Mouse (Mus musculus): ENCODE measurements around the gene S1pr4. TPM values are rescaled to one million over a fixed set of nuclear protein-coding genes. Genes with fewer than 3 reads are reported as not detected.

Gene S1pr4
- total RNA-seq, 2 experiments from 2014 or later, result 2.0 to 2.7 TPM

- DNase-seq (ENCODE audit: low spot score in 2 of 2), result no peak
These were observed 5.5 kb downstream of the S1pr4 start for GRCm38 (mm10) chr10:81494260-81495041.

- DNase-seq (ENCODE audit: low spot score in 2 of 2), result no peak
These were observed 6.2 kb downstream of the S1pr4 start for GRCm38 (mm10) chr10:81493601-81494220.

GRCm38 (mm10) chr10:81492606-81493240, 7.2 kb downstream of the S1pr4 start:
- no peak for DNase-seq (ENCODE audit: low spot score in 2 of 2)

- no peak for DNase-seq (ENCODE audit: low spot score in 2 of 2)
These were observed 8.9 kb downstream of the S1pr4 start for GRCm38 (mm10) chr10:81491018-81491417.

- no peak for DNase-seq (ENCODE audit: low spot score in 2 of 2)
These were observed 10.0 kb downstream of the S1pr4 start for GRCm38 (mm10) chr10:81489941-81490340.

GRCm38 (mm10) chr10:81488081-81488480, 11.9 kb downstream of the S1pr4 start:
- no peak for DNase-seq (ENCODE audit: low spot score in 2 of 2)

GRCm38 (mm10) chr10:81486496-81486895, 13.4 kb downstream of the S1pr4 start:
- no peak for DNase-seq (ENCODE audit: low spot score in 2 of 2)

GRCm38 (mm10) chr10:81485479-81486018, 14.4 kb downstream of the S1pr4 start:
- no peak for DNase-seq (ENCODE audit: low spot score in 2 of 2)

GRCm38 (mm10) chr10:81485060-81485449, 14.9 kb downstream of the S1pr4 start:
- no peak for DNase-seq (ENCODE audit: low spot score in 2 of 2)

GRCm38 (mm10) chr10:81484441-81485059, 15.4 kb downstream of the S1pr4 start:
- DNase-seq (ENCODE audit: low spot score in 2 of 2), result no peak

- no peak for DNase-seq (ENCODE audit: low spot score in 2 of 2)
These were observed 15.9 kb downstream of the S1pr4 start for GRCm38 (mm10) chr10:81483983-81484382.

- DNase-seq (ENCODE audit: low spot score in 2 of 2), result peak in 1 of 2 experiments; percentile 46
These were observed 17.4 kb downstream of the S1pr4 start, which contains the start of gene Celf5 for GRCm38 (mm10) chr10:81482533-81482889. Gene Celf5 (minus strand): TSS chr10:81482709.

- no peak for DNase-seq (ENCODE audit: low spot score in 2 of 2)
These were observed 18.1 kb downstream of the S1pr4 start for GRCm38 (mm10) chr10:81481605-81482532.

GRCm38 (mm10) chr10:81474461-81474860, 25.5 kb downstream of the S1pr4 start:
- DNase-seq (ENCODE audit: low spot score in 2 of 2), result no peak

GRCm38 (mm10) chr10:81473003-81473451, 26.9 kb downstream of the S1pr4 start:
- DNase-seq (ENCODE audit: low spot score in 2 of 2), result no peak

- DNase-seq (ENCODE audit: low spot score in 2 of 2), result no peak
These were observed 27.4 kb downstream of the S1pr4 start for GRCm38 (mm10) chr10:81472403-81473002.

GRCm38 (mm10) chr10:81470454-81470853, 29.5 kb downstream of the S1pr4 start:
- DNase-seq (ENCODE audit: low spot score in 2 of 2), result no peak

GRCm38 (mm10) chr10:81469253-81469652, 30.7 kb downstream of the S1pr4 start:
- DNase-seq (ENCODE audit: low spot score in 2 of 2), result no peak

- DNase-seq (ENCODE audit: low spot score in 2 of 2), result no peak
These were observed 32.2 kb downstream of the S1pr4 start for GRCm38 (mm10) chr10:81467670-81468235.
